Mouse (Mus musculus) brain, embryonic 14.5 days (tissue): ENCODE data around the gene Tescl.

Experiments
- CTCF ChIP-seq: fragments of 200-500 bp; IDR thresholded peaks from 2 replicates; pipeline ENCODE4 v1.5.1; 2012; ENCODE audit warnings: inconsistent platforms, mild to moderate bottlenecking, moderate library complexity, borderline replicate concordance; ENCODE audit not compliant: insufficient read depth, insufficient read length; ENCODE audit errors: extremely low read depth
- POLR2A ChIP-seq: fragments of 200-500 bp; IDR thresholded peaks from 2 replicates; pipeline ENCODE4 v1.6.1; 2012; ENCODE audit warnings: mild to moderate bottlenecking, inconsistent platforms, borderline replicate concordance; ENCODE audit not compliant: poor library complexity, insufficient read depth, insufficient read length, severe bottlenecking; ENCODE audit errors: extremely low read depth

DNA sequence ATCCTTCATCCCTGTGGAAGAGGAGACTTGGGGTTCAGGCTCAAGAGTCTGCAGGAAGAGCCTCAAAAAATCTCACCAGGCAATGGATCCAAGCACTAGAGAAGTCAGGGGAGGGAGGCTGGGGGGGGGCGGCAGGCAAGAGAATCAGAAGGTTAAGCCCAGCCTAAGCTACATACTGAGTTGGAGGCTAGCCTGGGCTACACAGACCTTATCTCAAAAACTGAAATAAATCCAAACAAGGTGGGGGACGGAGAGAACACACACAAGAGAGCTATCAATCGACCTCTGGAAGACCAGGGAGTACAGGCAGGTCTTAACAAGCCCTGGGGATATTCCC is 38.0 kb upstream of the Tescl start:
- TF ChIP-seq CTCF (no peak), POLR2A (no peak)
